Mouse (Mus musculus) bone marrow, adult 2 months (tissue): ENCODE measurements around the gene Phf1.

ENCODE experiments used
- CTCF ChIP-seq: fragments of 200-500 bp; IDR thresholded peaks from 2 replicates; pipeline ENCODE4 v1.5.1; 2011; ENCODE audit warnings: low read length, control low read depth; ENCODE audit not compliant: control insufficient read depth, insufficient read depth
- POLR2A ChIP-seq: fragments of 200-500 bp; IDR thresholded peaks from 2 replicates; pipeline ENCODE4 v1.6.1; 2011; ENCODE audit warnings: low read depth, mild to moderate bottlenecking, control low read depth, low read length, borderline replicate concordance; ENCODE audit not compliant: control insufficient read depth

DNA sequence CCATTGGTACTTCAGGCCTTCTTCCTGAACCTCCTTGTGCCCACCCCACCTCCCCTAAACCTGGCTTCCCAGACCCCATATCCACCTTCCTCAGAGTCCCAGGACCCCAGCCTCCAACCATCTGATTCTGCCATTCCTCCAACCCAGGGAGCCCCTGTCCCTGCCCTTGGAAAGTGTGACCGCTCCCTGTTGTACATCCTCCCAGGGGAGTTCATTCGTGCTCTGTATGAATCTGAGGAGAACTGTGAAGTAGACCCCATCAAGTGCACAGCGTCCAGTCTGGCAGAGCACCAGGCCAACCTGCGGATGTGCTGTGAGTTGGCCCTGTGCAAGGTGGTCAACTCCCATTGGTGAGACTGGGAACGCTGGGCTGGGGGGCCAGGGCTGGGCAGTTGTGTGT is 25.0 kb downstream of the Phf1 start:
- TF ChIP-seq CTCF = no peak
- TF ChIP-seq POLR2A = no peak
